8 mouse cellular contexts compared by ENCODE assay signal in the genomic region with DNA sequence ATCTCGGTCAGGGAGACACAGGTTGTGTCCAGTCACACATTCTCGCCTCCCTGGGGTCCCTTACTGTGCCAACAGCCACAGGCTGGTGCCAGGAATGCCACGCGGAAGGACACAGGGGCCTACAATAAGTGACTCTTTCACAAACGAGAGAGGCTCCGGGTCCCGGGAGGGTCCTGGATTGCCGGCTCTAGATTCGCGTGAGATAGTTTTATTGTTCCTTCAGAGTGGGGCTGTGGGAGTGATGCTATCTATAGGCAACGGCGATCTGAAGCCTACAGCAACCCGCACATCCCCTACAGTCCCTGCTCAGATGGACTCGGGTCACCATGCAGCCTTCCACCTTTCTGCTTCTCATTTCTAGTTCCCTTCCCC. TPM values are rescaled to one million over a fixed set of nuclear protein-coding genes. Genes with fewer than 3 reads are reported as not detected.
DNase-seq lines count a peak whose midpoint lies in the region; ATAC-seq and TF ChIP-seq lines count a peak whose summit lies in the region.

No protein-coding gene starts in this region.

- H3K4me2 ChIP-seq in lung, embryonic 14.5 days = peak overlapping the region; percentile 72
- peak overlapping the region; percentile 58 for H3K4me2 ChIP-seq in embryonic facial prominence, embryonic 12.5 days (replicated peaks)
- H3K4me2 ChIP-seq in heart, postnatal 0 days (ENCODE audit: low read depth, low read length) = peak overlapping the region; percentile 59
- peak overlapping the region; percentile 62 for H3K4me2 ChIP-seq in limb, embryonic 12.5 days
- peak overlapping the region; percentile 69 for H3K4me2 ChIP-seq in neural tube, embryonic 15.5 days

- H3K9ac ChIP-seq in lung, embryonic 14.5 days = peak overlapping the region; percentile 99
- peak overlapping the region; percentile 95 for H3K9ac ChIP-seq in embryonic facial prominence, embryonic 12.5 days
- H3K9ac ChIP-seq in heart, postnatal 0 days (replicated peaks; ENCODE audit: low read depth, low read length) = peak overlapping the region; percentile 99
- peak overlapping the region; percentile 98 for H3K9ac ChIP-seq in limb, embryonic 12.5 days (replicated peaks)
- H3K9ac ChIP-seq in neural tube, embryonic 15.5 days (replicated peaks) = peak overlapping the region; percentile 62

- no peak for TF ChIP-seq CTCF in lung, embryonic 14.5 days (IDR thresholded peaks at IDR 0.05; ENCODE audit: low read depth)
- no peak for TF ChIP-seq CTCF in heart, postnatal 0 days (IDR thresholded peaks at IDR 0.05; ENCODE audit: low read depth)

- no peaks in the 10 kb centered on the region for H3K4me1 ChIP-seq in lung, embryonic 14.5 days (ENCODE audit: insufficient read depth)
- peaks cover 3% of the 10 kb centered on the region; the same call in 1 of the 2 replicates for H3K4me1 ChIP-seq in embryonic facial prominence, embryonic 12.5 days
- peaks cover 3% of the 10 kb centered on the region; the same call in 1 of the 2 replicates for H3K4me1 ChIP-seq in heart, postnatal 0 days (ENCODE audit: control insufficient read depth, insufficient read depth)
- peaks cover 7% of the 10 kb centered on the region; the same call in 1 of the 2 replicates for H3K4me1 ChIP-seq in limb, embryonic 12.5 days (replicated peaks)
- peaks cover 16% of the 10 kb centered on the region for H3K4me1 ChIP-seq in neural tube, embryonic 15.5 days

- H3K4me3 ChIP-seq in lung, embryonic 14.5 days (ENCODE audit: low read depth, low read length) = peak overlapping the region; percentile 84
- H3K4me3 ChIP-seq in embryonic facial prominence, embryonic 12.5 days = peak overlapping the region; percentile 80
- peak overlapping the region; percentile 99 for H3K4me3 ChIP-seq in heart, postnatal 0 days (ENCODE audit: low read depth, low read length)
- H3K4me3 ChIP-seq in limb, embryonic 12.5 days (replicated peaks) = peak overlapping the region; percentile 82
- H3K4me3 ChIP-seq in neural tube, embryonic 15.5 days (replicated peaks) = peak overlapping the region; percentile 79

- no peaks in the 10 kb centered on the region for H3K9me3 ChIP-seq in lung, embryonic 14.5 days (ENCODE audit: low read depth, low read length)
- H3K9me3 ChIP-seq in embryonic facial prominence, embryonic 12.5 days = no peaks in the 10 kb centered on the region
- no peaks in the 10 kb centered on the region for H3K9me3 ChIP-seq in heart, postnatal 0 days (replicated peaks; ENCODE audit: control insufficient read depth, low read length)
- no peaks in the 10 kb centered on the region for H3K9me3 ChIP-seq in limb, embryonic 12.5 days
- H3K9me3 ChIP-seq in neural tube, embryonic 15.5 days (replicated peaks) = no peaks in the 10 kb centered on the region

- DNase-seq in lung, embryonic 14.5 days = peak; percentile 63
- DNase-seq in lung, postnatal 4 days = no peak
- peak; percentile 35 for DNase-seq in adrenal gland, postnatal 25 days
- DNase-seq in heart, postnatal 0 days (ENCODE audit: low spot score) = no peak
- no peak for DNase-seq in retina, embryonic 14.5 days (ENCODE audit: low spot score)

- H3K36me3 ChIP-seq in lung, embryonic 14.5 days (ENCODE audit: insufficient read depth) = peaks cover 15% of the 10 kb centered on the region
- H3K36me3 ChIP-seq in embryonic facial prominence, embryonic 12.5 days = peaks cover 6% of the 10 kb centered on the region
- H3K36me3 ChIP-seq in heart, postnatal 0 days (replicated peaks; ENCODE audit: control insufficient read depth, insufficient read depth, low read length) = peaks cover 6% of the 10 kb centered on the region; the same call in 1 of the 2 replicates
- peaks cover 12% of the 10 kb centered on the region for H3K36me3 ChIP-seq in limb, embryonic 12.5 days
- H3K36me3 ChIP-seq in neural tube, embryonic 15.5 days = no peaks in the 10 kb centered on the region

- WGBS in lung, embryonic 14.5 days = 3% methylated on average over 14 of the region's 14 CpGs
- 6% methylated on average over 14 of the region's 14 CpGs for WGBS in embryonic facial prominence, embryonic 12.5 days
- 5% methylated on average over 14 of the region's 14 CpGs for WGBS in heart, postnatal 0 days
- 5% methylated on average over 14 of the region's 14 CpGs for whole genome bisulfite sequencing in limb, embryonic 12.5 days
- under 1% methylated on average over 13 of the region's 14 CpGs for WGBS in neural tube, embryonic 15.5 days

- no peak for TF ChIP-seq EP300 in heart, postnatal 0 days (IDR thresholded peaks at IDR 0.05; ENCODE audit: low read depth)

- H3K27me3 ChIP-seq in lung, embryonic 14.5 days (ENCODE audit: insufficient read depth, low read length) = no peaks in the 10 kb centered on the region
- H3K27me3 ChIP-seq in embryonic facial prominence, embryonic 12.5 days = 0 out of 2 replicates have a peak, but pooled peaks cover 5% of the 10 kb centered on the region
- H3K27me3 ChIP-seq in heart, postnatal 0 days (ENCODE audit: control insufficient read depth, insufficient read depth, low read length) = no peaks in the 10 kb centered on the region
- 0 out of 2 replicates have a peak, but pooled peaks cover 3% of the 10 kb centered on the region for H3K27me3 ChIP-seq in limb, embryonic 12.5 days
- 0 out of 2 replicates have a peak, but pooled peaks cover 3% of the 10 kb centered on the region for H3K27me3 ChIP-seq in neural tube, embryonic 15.5 days (replicated peaks)

- peak overlapping the region; percentile 99 for H3K27ac ChIP-seq in lung, embryonic 14.5 days (ENCODE audit: low read depth)
- peak overlapping the region; percentile 99 for H3K27ac ChIP-seq in embryonic facial prominence, embryonic 12.5 days
- H3K27ac ChIP-seq in heart, postnatal 0 days (ENCODE audit: low read depth) = peak overlapping the region; percentile 100
- peak overlapping the region; percentile 99 for H3K27ac ChIP-seq in limb, embryonic 12.5 days
- peak overlapping the region; percentile 99 for H3K27ac ChIP-seq in neural tube, embryonic 15.5 days (replicated peaks)

- ATAC-seq in lung, embryonic 14.5 days (ENCODE audit: insufficient read depth) = no peak; the same call in 1 of the 2 replicates
- no peak for ATAC-seq in embryonic facial prominence, embryonic 12.5 days (ENCODE audit: insufficient number of reproducible peaks, insufficient read depth, low FRiP score, low TSS enrichment)
- ATAC-seq in heart, postnatal 0 days (ENCODE audit: insufficient read depth, low read depth) = no peak
- ATAC-seq in limb, embryonic 12.5 days (ENCODE audit: insufficient number of reproducible peaks, insufficient read depth, low FRiP score, low TSS enrichment, low read depth) = no peak
- ATAC-seq in neural tube, embryonic 15.5 days (ENCODE audit: low FRiP score) = no peak; the same call in 1 of the 2 replicates

RNA-seq across cellular contexts. Expression of a gene that starts 0.7 kb away (rescaled TPM):
- polyA plus RNA-seq in lung, embryonic 14.5 days (2014; fragmentation: Nextera tagmentation; extraction: Ambion mirVana) = 145 and 164 TPM in 2 replicates
- 381 and 382 TPM in 2 replicates for total RNA-seq in adrenal gland, postnatal 25 days (2021)
- polyA plus RNA-seq in embryonic facial prominence, embryonic 12.5 days (2016; fragmentation: Nextera tagmentation; extraction: Ambion mirVana) = 152 and 163 TPM in 2 replicates
- total RNA-seq in heart, postnatal 0 days (2014; rRNA removed; ENCODE audit: low replicate concordance) = 61.2 and 102 TPM in 2 replicates
- 45.8 and 65.9 TPM in 2 replicates for polyA plus RNA-seq in heart, postnatal 0 days (2015; fragmentation: Nextera tagmentation; extraction: Ambion mirVana)
- polyA plus RNA-seq in limb, embryonic 12.5 days (2016; fragmentation: Nextera tagmentation; extraction: Ambion mirVana) = 180 and 181 TPM in 2 replicates
- 85.8 and 102 TPM in 2 replicates for polyA plus RNA-seq in neural tube, embryonic 15.5 days (2015; fragmentation: Nextera tagmentation; extraction: Ambion mirVana)

Comparison
In these comparisons a context has a peak if more than half of its experiments do, and no peak if none do; other contexts are left out.
1. DNase-seq: peak in lung, embryonic 14.5 days (single experiment) and adrenal gland, postnatal 25 days (single experiment); none in lung, postnatal 4 days (0 of 2), heart, postnatal 0 days (single experiment) and retina, embryonic 14.5 days (single experiment).
2. Peak in every context shown above with its lines, with median percentiles within 50 percentile points of each other: H3K27ac ChIP-seq, H3K4me2 ChIP-seq, H3K4me3 ChIP-seq and H3K9ac ChIP-seq.